21 mouse cellular contexts compared by ENCODE assay signal in genomic region chr10:34341886-34342285, GRCm38 (mm10). TPM values are rescaled to one million over a fixed set of nuclear protein-coding genes. Genes with fewer than 3 reads are reported as not detected.
DNase-seq lines count a peak whose midpoint lies in the region; ATAC-seq lines count a peak whose summit lies in the region.
"Had no signal": no experiment of that assay in that cellular context is flagged by ENCODE, and none has a peak within 500 bp of the region (broad histone marks: within the 10 kb centered on the region; RNA-seq: fewer than 3 reads in every experiment).

No protein-coding gene starts in this region.

- ATAC-seq in common myeloid progenitor, adult 5-6 weeks (replicated peaks; ENCODE audit: low read depth, poor library complexity, severe bottlenecking), result peak; percentile 84
- peak; percentile 48 to 49; a peak in 3 of 4 replicates for ATAC-seq in hematopoietic stem cell, adult 5-6 weeks (replicated peaks in 1 of 2; ENCODE audit: insufficient read depth in 1 of 2, low FRiP score in 2 of 2, low TSS enrichment in 1 of 2, low read depth in 1 of 2, poor library complexity in 2 of 2, severe bottlenecking in 2 of 2)
- ATAC-seq in megakaryocyte progenitor cell, adult 5-6 weeks (replicated peaks; ENCODE audit: poor library complexity), result peak; percentile 83
- ATAC-seq: activated CD4-positive, CD25-positive, alpha-beta regulatory T cell, adult 4 months; CD4-positive, CD25-positive, alpha-beta regulatory T cell, adult 4 months; forebrain, embryonic 14.5 days; forebrain, embryonic 16.5 days; Patski had no signal

- no peak for DNase-seq in lung, postnatal 14 days
- no peak for DNase-seq in layer of hippocampus, adult 18-20 months (ENCODE audit: low spot score in 2 of 2)
- no peak for DNase-seq in kidney, adult 11 months
- DNase-seq: adrenal gland, adult 8-10 months; adrenal gland, postnatal 14 days; adrenal gland, postnatal 36 days; B cell, adult 2 months; cerebellum, adult 11-12 months; cerebellum, adult 2 months; cerebellum, adult 9-10 months; cerebellum, postnatal 10 days; cerebellum, postnatal 25 days; embryo, embryonic 11 days had no signal

RNA-seq across cellular contexts. Expression of gene Tspyl4, which starts 44.6 kb away (rescaled TPM):
- 1.7 and 1.8 TPM in 2 replicates for total RNA-seq in common myeloid progenitor, adult 5-6 weeks (2017)
- 5.8 and 13.6 TPM in 2 replicates for total RNA-seq in hematopoietic stem cell, adult 5-6 weeks (2017)
- 3.2 and 3.6 TPM in 2 replicates for total RNA-seq in megakaryocyte progenitor cell, adult 5-6 weeks (2015)
- total RNA-seq in megakaryocyte progenitor cell, adult 5-6 weeks (2017), result 1.0 and 1.8 TPM in 2 replicates
- total RNA-seq in layer of hippocampus, adult 18-20 months (2021), result 100 to 1,000 TPM; 378 TPM

RNA-seq across cellular contexts. Expression of gene Col10a1, which starts 47.9 kb away (rescaled TPM):
- total RNA-seq in common myeloid progenitor, adult 5-6 weeks (2017), result not detected in 2 replicates
- not detected in 2 replicates for total RNA-seq in hematopoietic stem cell, adult 5-6 weeks (2017)
- not detected in 2 replicates for total RNA-seq in megakaryocyte progenitor cell, adult 5-6 weeks (2015)
- not detected in 2 replicates for total RNA-seq in megakaryocyte progenitor cell, adult 5-6 weeks (2017)
- total RNA-seq in layer of hippocampus, adult 18-20 months (2021), result under 1 TPM in 1 of 2 experiments, not detected in 1; 0.10 TPM
- total RNA-seq: adrenal gland, adult 8-10 months had no signal

RNA-seq across cellular contexts. Expression of gene Tspyl1, which starts 59.9 kb away (rescaled TPM):
- total RNA-seq in common myeloid progenitor, adult 5-6 weeks (2017), result 54.7 and 57.7 TPM in 2 replicates
- 88.4 and 89.4 TPM in 2 replicates for total RNA-seq in hematopoietic stem cell, adult 5-6 weeks (2017)
- 29.5 and 34.2 TPM in 2 replicates for total RNA-seq in megakaryocyte progenitor cell, adult 5-6 weeks (2015)
- total RNA-seq in megakaryocyte progenitor cell, adult 5-6 weeks (2017), result 36.7 and 36.9 TPM in 2 replicates
- 100 to 1,000 TPM; 177 to 179 TPM for total RNA-seq in layer of hippocampus, adult 18-20 months (2021)

Comparison
In these comparisons a context has a peak if more than half of its experiments do, and no peak if none do; other contexts are left out.
1. RNA of gene Tspyl4, which starts 44.6 kb away (total RNA-seq): 378 TPM in layer of hippocampus, adult 18-20 months; 5.8 to 13.6 TPM in hematopoietic stem cell, adult 5-6 weeks, 1.0 to 3.6 TPM in megakaryocyte progenitor cell, adult 5-6 weeks and 1.7 to 1.8 TPM in common myeloid progenitor, adult 5-6 weeks; every median in the first group is over 10 times any median in the second.
2. Peak in every context shown above with its lines, with median percentiles within 50 percentile points of each other: ATAC-seq.